Mouse (Mus musculus): Measurements from ENCODE around the gene Tmem135. TPM values are rescaled to one million over a fixed set of nuclear protein-coding genes. Genes with fewer than 3 reads are reported as not detected.

The Tmem135 gene
- polyA plus RNA-seq, 1 experiment from 2014 or later = 26.1 TPM

- ATAC-seq (replicated peaks; ENCODE audit: insufficient number of reproducible peaks, insufficient read depth, low FRiP score, low read depth) = no peak
- WGBS = 72% methylated on average over 1 of the region's 1 CpGs
- H3K9me3 ChIP-seq (replicated peaks) = no peaks in the 10 kb centered on the region
Measured at GRCm38 (mm10) chr7:89173018-89173417, 231.0 kb downstream of the Tmem135 start.

GRCm38 (mm10) chr7:89171790-89172467 lies 232.1 kb downstream of the Tmem135 start:
- Histone ChIP-seq H3K4me2 (no peak overlapping the region), H3K36me3 (no peaks in the 10 kb centered on the region), H3K4me1 (replicated peaks) (0 out of 2 replicates have a peak, but pooled peaks cover 2% of the 10 kb centered on the region), H3K27me3 (no peaks in the 10 kb centered on the region), H3K9me3 (replicated peaks) (no peaks in the 10 kb centered on the region), H3K27ac (no peak overlapping the region), H3K4me3 (no peak overlapping the region), H3K9ac (no peak overlapping the region)
- ATAC-seq (replicated peaks; ENCODE audit: insufficient number of reproducible peaks, insufficient read depth, low FRiP score, low read depth) = no peak
- 84% methylated on average over 4 of the region's 4 CpGs for WGBS

More at GRCm38 (mm10) chr7:89173018-89173417, 231.0 kb downstream of the Tmem135 start:
- H3K36me3 ChIP-seq = no peaks in the 10 kb centered on the region
- H3K4me2 ChIP-seq = no peak overlapping the region
- no peaks in the 10 kb centered on the region for H3K27me3 ChIP-seq
- no peak overlapping the region for H3K27ac ChIP-seq
- H3K9ac ChIP-seq = no peak overlapping the region
- 0 out of 2 replicates have a peak, but pooled peaks cover 2% of the 10 kb centered on the region for H3K4me1 ChIP-seq (replicated peaks)
- no peak overlapping the region for H3K4me3 ChIP-seq

- Histone ChIP-seq H3K9me3 (replicated peaks) (no peaks in the 10 kb centered on the region), H3K4me3 (no peak overlapping the region), H3K36me3 (no peaks in the 10 kb centered on the region), H3K27me3 (no peaks in the 10 kb centered on the region), H3K4me1 (replicated peaks) (no peaks in the 10 kb centered on the region), H3K9ac (no peak overlapping the region), H3K27ac (no peak overlapping the region), H3K4me2 (no peak overlapping the region)
- WGBS = 23% methylated on average over 2 of the region's 2 CpGs
- ATAC-seq (replicated peaks; ENCODE audit: insufficient number of reproducible peaks, insufficient read depth, low FRiP score, low read depth) = no peak
Measured at GRCm38 (mm10) chr7:89168606-89169005, 235.4 kb downstream of the Tmem135 start.

GRCm38 (mm10) chr7:89165528-89165927 lies 238.5 kb downstream of the Tmem135 start:
- Histone ChIP-seq H3K27ac (no peak overlapping the region), H3K4me3 (no peak overlapping the region), H3K4me1 (replicated peaks) (peaks cover 5% of the 10 kb centered on the region; the same call in 1 of the 2 replicates), H3K27me3 (no peaks in the 10 kb centered on the region), H3K9me3 (replicated peaks) (no peaks in the 10 kb centered on the region), H3K36me3 (no peaks in the 10 kb centered on the region), H3K9ac (no peak overlapping the region), H3K4me2 (no peak overlapping the region)
- 74% methylated on average over 4 of the region's 4 CpGs for WGBS
- ATAC-seq (replicated peaks; ENCODE audit: insufficient number of reproducible peaks, insufficient read depth, low FRiP score, low read depth) = no peak

- ATAC-seq (replicated peaks; ENCODE audit: insufficient number of reproducible peaks, insufficient read depth, low FRiP score, low read depth) = no peak
- Histone ChIP-seq H3K4me2 (no peak overlapping the region), H3K9ac (no peak overlapping the region), H3K4me1 (replicated peaks) (peaks cover 12% of the 10 kb centered on the region), H3K36me3 (peaks cover 5% of the 10 kb centered on the region; the same call in 1 of the 2 replicates), H3K4me3 (no peak overlapping the region), H3K27me3 (no peaks in the 10 kb centered on the region), H3K9me3 (replicated peaks) (no peaks in the 10 kb centered on the region), H3K27ac (no peak overlapping the region)
- WGBS = 81% methylated on average over 6 of the region's 6 CpGs
Measured at GRCm38 (mm10) chr7:89161610-89162378, 242.2 kb downstream of the Tmem135 start.

GRCm38 (mm10) chr7:89157356-89157755 lies 246.7 kb downstream of the Tmem135 start:
- Histone ChIP-seq H3K9me3 (replicated peaks) (no peaks in the 10 kb centered on the region), H3K4me2 (no peak overlapping the region), H3K4me3 (no peak overlapping the region), H3K36me3 (peaks cover 11% of the 10 kb centered on the region; the same call in 1 of the 2 replicates), H3K27me3 (no peaks in the 10 kb centered on the region), H3K27ac (peak overlapping the region; percentile 32; the same call in 1 of the 2 replicates), H3K4me1 (replicated peaks) (peaks cover 15% of the 10 kb centered on the region), H3K9ac (no peak overlapping the region)
- no peak for ATAC-seq (replicated peaks; ENCODE audit: insufficient number of reproducible peaks, insufficient read depth, low FRiP score, low read depth)
- WGBS = 47% methylated on average over 8 of the region's 8 CpGs

- no peak for ATAC-seq (replicated peaks; ENCODE audit: insufficient number of reproducible peaks, insufficient read depth, low FRiP score, low read depth)
- Histone ChIP-seq H3K4me2 (no peak overlapping the region), H3K9me3 (replicated peaks) (no peaks in the 10 kb centered on the region), H3K27me3 (no peaks in the 10 kb centered on the region), H3K27ac (0 out of 2 replicates have a peak overlapping the region, but pooled peaks have one; percentile 26), H3K36me3 (peaks cover 11% of the 10 kb centered on the region; the same call in 1 of the 2 replicates), H3K4me3 (no peak overlapping the region), H3K4me1 (replicated peaks) (peaks cover 13% of the 10 kb centered on the region), H3K9ac (no peak overlapping the region)
- WGBS = 64% methylated on average over 4 of the region's 4 CpGs
Measured at GRCm38 (mm10) chr7:89156629-89157028, 247.4 kb downstream of the Tmem135 start.

GRCm38 (mm10) chr7:89155741-89156140 lies 248.3 kb downstream of the Tmem135 start:
- Histone ChIP-seq H3K4me1 (replicated peaks) (peaks cover 10% of the 10 kb centered on the region), H3K9me3 (replicated peaks) (no peaks in the 10 kb centered on the region), H3K4me2 (no peak overlapping the region), H3K9ac (no peak overlapping the region), H3K4me3 (no peak overlapping the region), H3K36me3 (peaks cover 11% of the 10 kb centered on the region; the same call in 1 of the 2 replicates), H3K27ac (peak overlapping the region; percentile 62), H3K27me3 (no peaks in the 10 kb centered on the region)
- no peak; the same call in 1 of the 2 replicates for ATAC-seq (replicated peaks; ENCODE audit: insufficient number of reproducible peaks, insufficient read depth, low FRiP score, low read depth)
- WGBS = 49% methylated on average over 7 of the region's 7 CpGs

GRCm38 (mm10) chr7:89155223-89155622 lies 248.8 kb downstream of the Tmem135 start:
- peaks cover 10% of the 10 kb centered on the region for H3K4me1 ChIP-seq (replicated peaks)
- ATAC-seq (replicated peaks; ENCODE audit: insufficient number of reproducible peaks, insufficient read depth, low FRiP score, low read depth) = no peak
- H3K36me3 ChIP-seq = peaks cover 11% of the 10 kb centered on the region; the same call in 1 of the 2 replicates
- no peaks in the 10 kb centered on the region for H3K27me3 ChIP-seq
- H3K4me3 ChIP-seq = no peak overlapping the region
- no peak overlapping the region for H3K9ac ChIP-seq
- WGBS = 64% methylated on average over 6 of the region's 6 CpGs
- H3K27ac ChIP-seq = peak overlapping the region; percentile 62
- H3K4me2 ChIP-seq = no peak overlapping the region
- no peaks in the 10 kb centered on the region for H3K9me3 ChIP-seq (replicated peaks)

GRCm38 (mm10) chr7:89151345-89151744 lies 252.7 kb downstream of the Tmem135 start:
- WGBS = 71% methylated on average over 6 of the region's 6 CpGs

GRCm38 (mm10) chr7:89140640-89141300 lies 263.3 kb downstream of the Tmem135 start:
- ATAC-seq (replicated peaks; ENCODE audit: insufficient number of reproducible peaks, insufficient read depth, low FRiP score, low read depth) = no peak
- H3K4me3 ChIP-seq = no peak overlapping the region
- 88% methylated on average over 5 of the region's 5 CpGs for WGBS
- H3K4me2 ChIP-seq = no peak overlapping the region
- no peaks in the 10 kb centered on the region for H3K9me3 ChIP-seq (replicated peaks)
- no peak overlapping the region for H3K27ac ChIP-seq
- H3K9ac ChIP-seq = no peak overlapping the region
- no peaks in the 10 kb centered on the region for H3K27me3 ChIP-seq
- H3K4me1 ChIP-seq (replicated peaks) = no peaks in the 10 kb centered on the region
- peaks cover 47% of the 10 kb centered on the region for H3K36me3 ChIP-seq

More at GRCm38 (mm10) chr7:89151345-89151744, 252.7 kb downstream of the Tmem135 start:
- no peak overlapping the region for H3K9ac ChIP-seq
- no peak overlapping the region for H3K4me3 ChIP-seq
- peak overlapping the region; percentile 26; the same call in 1 of the 2 replicates for H3K27ac ChIP-seq
- H3K4me1 ChIP-seq (replicated peaks) = peaks cover 3% of the 10 kb centered on the region; the same call in 1 of the 2 replicates
- no peaks in the 10 kb centered on the region for H3K9me3 ChIP-seq (replicated peaks)
- no peaks in the 10 kb centered on the region for H3K27me3 ChIP-seq
- H3K36me3 ChIP-seq = peaks cover 9% of the 10 kb centered on the region
- no peak overlapping the region for H3K4me2 ChIP-seq
- ATAC-seq (replicated peaks; ENCODE audit: insufficient number of reproducible peaks, insufficient read depth, low FRiP score, low read depth) = no peak
